Mouse (Mus musculus) liver, postnatal 0 days (tissue): ENCODE measurements around the gene Oxa1l.
A peak's percentile ranks its signal among the peaks of the same experiment; 100 is the strongest.

Experiments
- CTCF ChIP-seq: sonication (generic); IDR thresholded peaks from 2 replicates; pipeline ENCODE4 v1.5.1; 2016; ENCODE audit warnings: antibody characterized with exemption, low read depth
- EP300 ChIP-seq: IDR thresholded peaks from 2 replicates; pipeline ENCODE4 v1.6.1; 2016; ENCODE audit warnings: antibody characterized with exemption, low read depth, mild to moderate bottlenecking

GRCm38 (mm10) chr14:54375916-54376315 is 15.3 kb downstream of the Oxa1l start:
- TF ChIP-seq EP300 (no peak), CTCF (peak; percentile 75)
